Comparison of ENCODE assay signal across 20 mouse cellular contexts in genomic region chr6:147049239-147049805, GRCm38 (mm10). TPM values are rescaled to one million over a fixed set of nuclear protein-coding genes. Genes with fewer than 3 reads are reported as not detected.
DNase-seq lines count a peak whose midpoint lies in the region; ATAC-seq and TF ChIP-seq lines count a peak whose summit lies in the region.
"Had no signal": no experiment of that assay in that cellular context is flagged by ENCODE, and none has a peak within 500 bp of the region (broad histone marks: within the 10 kb centered on the region; RNA-seq: fewer than 3 reads in every experiment).

No protein-coding gene starts in this region.

- ATAC-seq in frontal cortex, adult (ENCODE audit: low TSS enrichment) = peak; percentile 81
- no peak for ATAC-seq in liver, embryonic 11.5 days (replicated peaks; ENCODE audit: low FRiP score)
- no peak for ATAC-seq in stomach, postnatal 0 days (ENCODE audit: low FRiP score, low TSS enrichment)
- ATAC-seq: forebrain, embryonic 14.5 days; hindbrain, postnatal 0 days had no signal

- no peaks in the 10 kb centered on the region for H3K27me3 ChIP-seq in liver, embryonic 11.5 days (replicated peaks; ENCODE audit: control insufficient read depth, insufficient read depth, low read length)
- H3K27me3 ChIP-seq in stomach, postnatal 0 days (ENCODE audit: control insufficient read depth, insufficient read depth, low read length) = no peaks in the 10 kb centered on the region
- H3K27me3 ChIP-seq: embryonic facial prominence, embryonic 13.5 days; hindbrain, embryonic 12.5 days had no signal

- 0 out of 2 replicates have a peak, but pooled peaks have one; percentile 10 for TF ChIP-seq POLR2A in olfactory bulb, adult 2 months (IDR thresholded peaks at IDR 0.05; ENCODE audit: insufficient read depth, low read depth, low read length)

- H3K9ac ChIP-seq in liver, embryonic 11.5 days (ENCODE audit: low read depth, low read length) = no peak overlapping the region
- H3K9ac ChIP-seq in stomach, postnatal 0 days (ENCODE audit: low read length) = no peak overlapping the region
- H3K9ac ChIP-seq: embryonic facial prominence, embryonic 13.5 days; hindbrain, embryonic 12.5 days had no signal

- TF ChIP-seq CTCF in olfactory bulb, adult 2 months (IDR thresholded peaks at IDR 0.05; ENCODE audit: insufficient read depth, low read depth, low read length) = no peak
- no peak for TF ChIP-seq CTCF in stomach, postnatal 0 days (IDR thresholded peaks at IDR 0.05; ENCODE audit: low read depth)

- DNase-seq in frontal cortex, postnatal 10 days (ENCODE audit: low spot score in 2 of 2) = no peak
- peak; percentile 16 for DNase-seq in liver, embryonic 11.5 days (ENCODE audit: low spot score)
- DNase-seq in liver (no peak), 3T3-L1 (ENCODE audit: low read depth, low spot score) (peak; percentile 66)
- no peak for DNase-seq in stomach, postnatal 0 days (ENCODE audit: low spot score)
- no peak for DNase-seq in thymus, postnatal 25 days
- DNase-seq: adrenal gland, postnatal 10 days; cerebellum, adult 11-12 months; cerebellum, adult 9-10 months; cerebellum, postnatal 36 days; gastrocnemius, adult 2 months; gastrocnemius, postnatal 25 days; heart, postnatal 10 days; heart, postnatal 4 days had no signal

- H3K4me3 ChIP-seq in liver, embryonic 11.5 days (ENCODE audit: low read depth, low read length) = no peak overlapping the region
- H3K4me3 ChIP-seq in olfactory bulb, adult 2 months (ENCODE audit: insufficient read depth, low read depth, low read length) = no peak overlapping the region
- H3K4me3 ChIP-seq in stomach, postnatal 0 days (ENCODE audit: low read depth, low read length) = no peak overlapping the region
- H3K4me3 ChIP-seq: embryonic facial prominence, embryonic 13.5 days; gastrocnemius, adult 2 months; hindbrain, embryonic 12.5 days had no signal

- H3K27ac ChIP-seq in liver, embryonic 11.5 days (ENCODE audit: low read depth, low read length) = no peak overlapping the region
- no peak overlapping the region for H3K27ac ChIP-seq in olfactory bulb, adult 2 months (ENCODE audit: insufficient read depth, low read depth, low read length)
- no peak overlapping the region for H3K27ac ChIP-seq in stomach, postnatal 0 days (replicated peaks)
- H3K27ac ChIP-seq: embryonic facial prominence, embryonic 13.5 days; gastrocnemius, adult 2 months; hindbrain, embryonic 12.5 days; hindbrain, postnatal 0 days had no signal

- WGBS in liver, embryonic 11.5 days = 91% methylated on average over 13 of the region's 13 CpGs
- WGBS in olfactory bulb, adult 2 months = 93% methylated on average over 13 of the region's 13 CpGs
- WGBS in stomach, postnatal 0 days = 91% methylated on average over 13 of the region's 13 CpGs

- H3K9me3 ChIP-seq in liver, embryonic 11.5 days (ENCODE audit: control insufficient read depth, low read length) = no peaks in the 10 kb centered on the region
- no peaks in the 10 kb centered on the region for H3K9me3 ChIP-seq in stomach, postnatal 0 days (ENCODE audit: control insufficient read depth, low read length)
- H3K9me3 ChIP-seq: embryonic facial prominence, embryonic 13.5 days; hindbrain, embryonic 12.5 days had no signal

- H3K36me3 ChIP-seq in liver, embryonic 11.5 days (ENCODE audit: control insufficient read depth, insufficient read depth, low read length) = peaks cover 16% of the 10 kb centered on the region; the same call in 1 of the 2 replicates
- peaks cover 19% of the 10 kb centered on the region; the same call in 1 of the 2 replicates for H3K36me3 ChIP-seq in stomach, postnatal 0 days (ENCODE audit: control insufficient read depth, insufficient read depth, low read length)

- no peak for TF ChIP-seq EP300 in stomach, postnatal 0 days (optimal IDR thresholded peaks at IDR 0.05)

- no peak overlapping the region for H3K4me2 ChIP-seq in liver, embryonic 11.5 days
- no peak overlapping the region for H3K4me2 ChIP-seq in stomach, postnatal 0 days (replicated peaks; ENCODE audit: low read depth)
- H3K4me2 ChIP-seq: embryonic facial prominence, embryonic 13.5 days; hindbrain, embryonic 12.5 days had no signal

- H3K4me1 ChIP-seq in liver, embryonic 11.5 days (replicated peaks; ENCODE audit: control insufficient read depth, insufficient read depth, low read length) = peaks cover under 1% of the 10 kb centered on the region; the same call in 1 of the 2 replicates
- peaks cover 7% of the 10 kb centered on the region for H3K4me1 ChIP-seq in olfactory bulb, adult 2 months (ENCODE audit: control insufficient read depth, insufficient read depth, low read length)
- no peaks in the 10 kb centered on the region for H3K4me1 ChIP-seq in stomach, postnatal 0 days (replicated peaks; ENCODE audit: control insufficient read depth, insufficient read depth)

RNA-seq across cellular contexts. Expression of gene Mrps35, which starts 6.8 kb away (rescaled TPM):
- 139 and 140 TPM in 2 replicates for polyA plus RNA-seq in liver, embryonic 11.5 days (2014; fragmentation: Nextera tagmentation; extraction: Ambion mirVana)
- not detected in 2 replicates for polyA plus RNA-seq in olfactory bulb, adult 2 months (2012; ENCODE audit: insufficient read depth, insufficient read length, low replicate concordance, missing spikeins)
- 101 and 107 TPM in 2 replicates for polyA plus RNA-seq in stomach, postnatal 0 days (2015; fragmentation: Nextera tagmentation; extraction: Ambion mirVana)

RNA-seq across cellular contexts. Expression of gene Rep15, which starts 16.9 kb away (rescaled TPM):
- 1.7 TPM in 2 replicates for polyA plus RNA-seq in liver, embryonic 11.5 days (2014; fragmentation: Nextera tagmentation; extraction: Ambion mirVana)
- polyA plus RNA-seq in olfactory bulb, adult 2 months (2012; ENCODE audit: insufficient read depth, insufficient read length, low replicate concordance, missing spikeins) = not detected in 2 replicates
- polyA plus RNA-seq in stomach, postnatal 0 days (2015; fragmentation: Nextera tagmentation; extraction: Ambion mirVana) = 173 and 196 TPM in 2 replicates

RNA-seq across cellular contexts. Expression of gene Mansc4, which starts 37.5 kb away (rescaled TPM):
- 0.40 and 0.65 TPM in 2 replicates for polyA plus RNA-seq in liver, embryonic 11.5 days (2014; fragmentation: Nextera tagmentation; extraction: Ambion mirVana)
- not detected in 2 replicates for polyA plus RNA-seq in olfactory bulb, adult 2 months (2012; ENCODE audit: insufficient read depth, insufficient read length, low replicate concordance, missing spikeins)
- polyA plus RNA-seq in stomach, postnatal 0 days (2015; fragmentation: Nextera tagmentation; extraction: Ambion mirVana) = 2.4 and 3.2 TPM in 2 replicates

RNA-seq across cellular contexts. Expression of gene Klhl42, which starts 41.9 kb away (rescaled TPM):
- 6.8 and 7.6 TPM in 2 replicates for polyA plus RNA-seq in liver, embryonic 11.5 days (2014; fragmentation: Nextera tagmentation; extraction: Ambion mirVana)
- not detected in 2 replicates for polyA plus RNA-seq in olfactory bulb, adult 2 months (2012; ENCODE audit: insufficient read depth, insufficient read length, low replicate concordance, missing spikeins)
- 4.0 and 4.5 TPM in 2 replicates for polyA plus RNA-seq in stomach, postnatal 0 days (2015; fragmentation: Nextera tagmentation; extraction: Ambion mirVana)

Comparison
In these comparisons a context has a peak if more than half of its experiments do, and no peak if none do; other contexts are left out.
1. DNase-seq: peak in liver, embryonic 11.5 days (single experiment) and 3T3-L1 (single experiment); none in frontal cortex, postnatal 10 days (0 of 2), liver (single experiment), stomach, postnatal 0 days (single experiment) and thymus, postnatal 25 days (single experiment).
2. RNA of gene Mrps35, which starts 6.8 kb away (polyA plus RNA-seq): 139 to 140 TPM in liver, embryonic 11.5 days and 101 to 107 TPM in stomach, postnatal 0 days; not detected in olfactory bulb, adult 2 months; every median in the first group is over 100 times any median in the second.
3. RNA of gene Rep15, which starts 16.9 kb away (polyA plus RNA-seq): 173 to 196 TPM in stomach, postnatal 0 days; 1.7 TPM in liver, embryonic 11.5 days and not detected in olfactory bulb, adult 2 months; every median in the first group is over 10 times any median in the second.